Mouse (Mus musculus) stomach, postnatal 0 days (tissue): Measurements from ENCODE around the gene Robo2. TPM values are rescaled to one million over a fixed set of nuclear protein-coding genes. Genes with fewer than 3 reads are reported as not detected.

Source experiments
- ATAC-seq: fragments of 200-750 bp; cut with Nextera tagmentation; 2 replicates; pipeline ENCODE4 v1.8.0; 2017; ENCODE audit not compliant: low FRiP score, low TSS enrichment
- DNase-seq: peaks from one replicate; pipeline ENCODE4 v3.0.0-alpha.2; 2016; ENCODE audit warnings: low spot score
- H3K27ac ChIP-seq: fragments of 300-500 bp; sonication (generic); replicated peaks from 2 replicates; pipeline ENCODE4 v1.5.1; 2014; ENCODE audit warnings: mild to moderate bottlenecking, control low read depth
- H3K27me3 ChIP-seq: fragments of 300-500 bp; sonication (generic); 2 replicates; pipeline ENCODE4 v1.6.1; 2014; ENCODE audit warnings: low read length; ENCODE audit not compliant: control insufficient read depth, insufficient read depth
- H3K36me3 ChIP-seq: fragments of 300-500 bp; sonication (generic); 2 replicates; pipeline ENCODE4 v1.6.1; 2014; ENCODE audit warnings: low read length, mixed read lengths; ENCODE audit not compliant: control insufficient read depth, insufficient read depth
- H3K4me1 ChIP-seq: fragments of 300-500 bp; sonication (generic); replicated peaks from 2 replicates; pipeline ENCODE4 v1.6.1; 2014; ENCODE audit warnings: antibody characterized with exemption; ENCODE audit not compliant: control insufficient read depth, insufficient read depth
- H3K4me2 ChIP-seq: fragments of 300-500 bp; sonication (generic); replicated peaks from 2 replicates; pipeline ENCODE4 v1.6.1; 2014; ENCODE audit warnings: low read depth, mild to moderate bottlenecking, control low read depth, moderate library complexity
- H3K4me3 ChIP-seq: fragments of 300-500 bp; sonication (generic); 2 replicates; pipeline ENCODE4 v1.5.1; 2014; ENCODE audit warnings: low read depth, low read length, control low read depth
- H3K9ac ChIP-seq: fragments of 300-500 bp; sonication (generic); 2 replicates; pipeline ENCODE4 v1.6.1; 2014; ENCODE audit warnings: mild to moderate bottlenecking, low read length, control low read depth, mixed read lengths
- H3K9me3 ChIP-seq: fragments of 300-500 bp; sonication (generic); 2 replicates; pipeline ENCODE4 v1.6.1; 2016; ENCODE audit warnings: low read length; ENCODE audit not compliant: control insufficient read depth
- CTCF ChIP-seq: IDR thresholded peaks from 2 replicates; pipeline ENCODE4 v1.5.1; 2016; ENCODE audit warnings: antibody characterized with exemption, low read depth, mild to moderate bottlenecking, moderate library complexity
- EP300 ChIP-seq: optimal IDR thresholded peaks from 2 replicates; pipeline ENCODE3; 2016; ENCODE audit warnings: antibody characterized with exemption
- WGBS: fragments of 180-500 bp; shearing (Covaris S2); extraction: QIAGEN DNeasy Blood & Tissue Kit; methylation state at CpG from one replicate; pipeline ENCODE4 v1.1.7; 2014; 5-methylcytosine and 5-hydroxymethylcytosine counted together
- polyA plus RNA-seq: library from polyadenylated mRNA; unstranded; fragments of >200 nt; fragmentation: Nextera tagmentation; extraction: Ambion mirVana; gene quantifications from 2 replicates; pipeline ENCODE4 v1.2.1, GENCODE M21; 2015

Gene Robo2
- polyA plus RNA-seq, 1 experiment from 2014 or later = 7.1 TPM

GRCm38 (mm10) chr16:74274596-74274995 is 137.0 kb downstream of the Robo2 start:
- H3K27me3 ChIP-seq = no peaks in the 10 kb centered on the region
- DNase-seq (no peak), ATAC-seq (no peak)
- no peak overlapping the region for H3K9ac ChIP-seq
- H3K4me1 ChIP-seq = no peaks in the 10 kb centered on the region
- no peaks in the 10 kb centered on the region for H3K36me3 ChIP-seq
- 72% methylated on average over 1 of the region's 1 CpGs for WGBS
- H3K27ac ChIP-seq = no peak overlapping the region
- TF ChIP-seq EP300 (no peak), CTCF (no peak)
- H3K9me3 ChIP-seq = no peaks in the 10 kb centered on the region
- H3K4me3 ChIP-seq = no peak overlapping the region
- H3K4me2 ChIP-seq = no peak overlapping the region

GRCm38 (mm10) chr16:74272993-74273392 is 138.6 kb downstream of the Robo2 start:
- ATAC-seq = no peak
- no peak for DNase-seq
- 47% methylated on average over 4 of the region's 4 CpGs for WGBS
- H3K4me2 ChIP-seq = no peak overlapping the region
- no peaks in the 10 kb centered on the region for H3K4me1 ChIP-seq
- TF ChIP-seq EP300 (no peak), CTCF (no peak)
- H3K27ac ChIP-seq = no peak overlapping the region
- no peaks in the 10 kb centered on the region for H3K27me3 ChIP-seq
- no peaks in the 10 kb centered on the region for H3K36me3 ChIP-seq
- H3K4me3 ChIP-seq = no peak overlapping the region
- H3K9me3 ChIP-seq = no peaks in the 10 kb centered on the region
- no peak overlapping the region for H3K9ac ChIP-seq

- Histone ChIP-seq H3K9ac (no peak overlapping the region), H3K4me2 (no peak overlapping the region), H3K27me3 (no peaks in the 10 kb centered on the region), H3K36me3 (no peaks in the 10 kb centered on the region), H3K27ac (no peak overlapping the region), H3K4me3 (no peak overlapping the region), H3K4me1 (no peaks in the 10 kb centered on the region), H3K9me3 (no peaks in the 10 kb centered on the region)
- DNase-seq (no peak), ATAC-seq (no peak)
- 76% methylated on average over 2 of the region's 2 CpGs for WGBS
- TF ChIP-seq EP300 (no peak), CTCF (no peak)
Measured at GRCm38 (mm10) chr16:74258241-74258640, 153.4 kb downstream of the Robo2 start.

- Histone ChIP-seq H3K4me2 (no peak overlapping the region), H3K27me3 (no peaks in the 10 kb centered on the region), H3K9ac (no peak overlapping the region), H3K4me1 (no peaks in the 10 kb centered on the region), H3K4me3 (no peak overlapping the region), H3K27ac (no peak overlapping the region), H3K36me3 (no peaks in the 10 kb centered on the region), H3K9me3 (no peaks in the 10 kb centered on the region)
- no peak for ATAC-seq
- no peak for DNase-seq
- WGBS = 83% methylated on average over 5 of the region's 5 CpGs
- TF ChIP-seq CTCF = no peak
- no peak for TF ChIP-seq EP300
Measured at GRCm38 (mm10) chr16:74244452-74244851, 167.2 kb downstream of the Robo2 start.

- no peak overlapping the region for H3K4me3 ChIP-seq
- H3K4me1 ChIP-seq = no peaks in the 10 kb centered on the region
- no peaks in the 10 kb centered on the region for H3K27me3 ChIP-seq
- WGBS = 67% methylated on average over 1 of the region's 1 CpGs
- no peak overlapping the region for H3K9ac ChIP-seq
- ATAC-seq = no peak
- TF ChIP-seq EP300 (no peak), CTCF (no peak)
- no peaks in the 10 kb centered on the region for H3K36me3 ChIP-seq
- no peaks in the 10 kb centered on the region for H3K9me3 ChIP-seq
- H3K27ac ChIP-seq = no peak overlapping the region
- DNase-seq = no peak
- no peak overlapping the region for H3K4me2 ChIP-seq
Measured at GRCm38 (mm10) chr16:74241534-74241933, 170.1 kb downstream of the Robo2 start.

- H3K4me2 ChIP-seq = no peak overlapping the region
- DNase-seq = no peak
- H3K4me1 ChIP-seq = no peaks in the 10 kb centered on the region
- H3K27ac ChIP-seq = no peak overlapping the region
- H3K9ac ChIP-seq = no peak overlapping the region
- H3K4me3 ChIP-seq = no peak overlapping the region
- 94% methylated on average over 2 of the region's 2 CpGs for whole genome bisulfite sequencing
- no peak for ATAC-seq
- TF ChIP-seq CTCF (no peak), EP300 (no peak)
- H3K27me3 ChIP-seq = no peaks in the 10 kb centered on the region
- no peaks in the 10 kb centered on the region for H3K9me3 ChIP-seq
- no peaks in the 10 kb centered on the region for H3K36me3 ChIP-seq
Measured at GRCm38 (mm10) chr16:74237411-74237930, 174.2 kb downstream of the Robo2 start.
